ENCODE assay signal across 9 mouse cellular contexts in genomic region chr4:136928928-136929327, GRCm38 (mm10). TPM values are rescaled to one million over a fixed set of nuclear protein-coding genes. Genes with fewer than 3 reads are reported as not detected.
A peak's percentile ranks its signal among the peaks of the same experiment; 100 is the strongest.
DNase-seq lines count a peak whose midpoint lies in the region; ATAC-seq lines count a peak whose summit lies in the region.
"Had no signal": no experiment of that assay in that cellular context is flagged by ENCODE, and none has a peak within 500 bp of the region (broad histone marks: within the 10 kb centered on the region; RNA-seq: fewer than 3 reads in every experiment).

No protein-coding gene starts in this region.

- WGBS in forebrain, embryonic 14.5 days = 7% methylated on average over 5 of the region's 5 CpGs
- WGBS in forebrain, embryonic 15.5 days = 3% methylated on average over 5 of the region's 5 CpGs

- no peak overlapping the region for H3K4me3 ChIP-seq in forebrain, embryonic 14.5 days (ENCODE audit: low read depth, low read length)
- no peak overlapping the region for H3K4me3 ChIP-seq in forebrain, embryonic 15.5 days

- H3K9me3 ChIP-seq in forebrain, embryonic 14.5 days (replicated peaks; ENCODE audit: control insufficient read depth, low read length) = no peaks in the 10 kb centered on the region
- no peaks in the 10 kb centered on the region for H3K9me3 ChIP-seq in forebrain, embryonic 15.5 days

- intact Hi-C loops in heart, postnatal 25 days (cut with DNase I) = loop anchor here (5.0 kb wide), 1 partner anchor 143 kb away; no protein-coding TSS in a partner anchor

- 0 out of 2 replicates have a peak, but pooled peaks cover 2% of the 10 kb centered on the region for H3K4me1 ChIP-seq in forebrain, embryonic 14.5 days (ENCODE audit: control insufficient read depth, insufficient read depth, low read length)
- no peaks in the 10 kb centered on the region for H3K4me1 ChIP-seq in forebrain, embryonic 15.5 days

- ATAC-seq in forebrain, embryonic 14.5 days = no peak
- no peak for ATAC-seq in forebrain, embryonic 15.5 days (replicated peaks)

- no peaks in the 10 kb centered on the region for H3K36me3 ChIP-seq in forebrain, embryonic 14.5 days (ENCODE audit: control insufficient read depth, insufficient read depth, low read length)
- no peaks in the 10 kb centered on the region for H3K36me3 ChIP-seq in forebrain, embryonic 15.5 days

- no peak overlapping the region for H3K27ac ChIP-seq in forebrain, embryonic 14.5 days (ENCODE audit: low read depth, low read length)
- H3K27ac ChIP-seq in forebrain, embryonic 15.5 days (replicated peaks) = no peak overlapping the region

- no peak overlapping the region for H3K9ac ChIP-seq in forebrain, embryonic 14.5 days (ENCODE audit: low read length)
- no peak overlapping the region for H3K9ac ChIP-seq in forebrain, embryonic 15.5 days (replicated peaks)

- H3K4me2 ChIP-seq in forebrain, embryonic 14.5 days (ENCODE audit: low read length) = no peak overlapping the region
- no peak overlapping the region for H3K4me2 ChIP-seq in forebrain, embryonic 15.5 days (replicated peaks)

- peaks cover 10% of the 10 kb centered on the region; the same call in 1 of the 2 replicates for H3K27me3 ChIP-seq in forebrain, embryonic 14.5 days (replicated peaks; ENCODE audit: control insufficient read depth, insufficient read depth, low read length)
- peaks cover 13% of the 10 kb centered on the region; the same call in 1 of the 2 replicates for H3K27me3 ChIP-seq in forebrain, embryonic 15.5 days

- DNase-seq in forebrain, embryonic 14.5 days (ENCODE audit: low spot score) = peak; percentile 71
- DNase-seq in ovary, postnatal 14 days (ENCODE audit: low spot score) = peak; percentile 17
- DNase-seq in ovary, postnatal 36 days (ENCODE audit: low spot score) = no peak
- DNase-seq in embryo, embryonic 10.5 days (ENCODE audit: low spot score) = peak; percentile 82
- peak; percentile 81 for DNase-seq in mesoderm, embryonic 11.5 days (ENCODE audit: low read depth, low spot score)
- no peak for DNase-seq in heart, postnatal 25 days (ENCODE audit: low spot score)
- DNase-seq in spleen, adult 18-20 months = no peak

RNA-seq across cellular contexts. Expression of gene Epha8, which starts 27.7 kb away (rescaled TPM):
- polyA plus RNA-seq in forebrain, embryonic 14.5 days (2014; fragmentation: Nextera tagmentation; extraction: Ambion mirVana) = 1.9 and 3.1 TPM in 2 replicates
- polyA plus RNA-seq in forebrain, embryonic 15.5 days (2015; fragmentation: Nextera tagmentation; extraction: Ambion mirVana) = 4.6 and 5.1 TPM in 2 replicates
- total RNA-seq in heart, postnatal 25 days (2021) = not detected
- total RNA-seq: hematopoietic stem cell, adult 5-6 weeks had no signal

RNA-seq across cellular contexts. Expression of gene C1qa, which starts 30.3 kb away (rescaled TPM):
- polyA plus RNA-seq in forebrain, embryonic 14.5 days (2014; fragmentation: Nextera tagmentation; extraction: Ambion mirVana) = 24.3 and 28.1 TPM in 2 replicates
- 22.0 and 23.3 TPM in 2 replicates for polyA plus RNA-seq in forebrain, embryonic 15.5 days (2015; fragmentation: Nextera tagmentation; extraction: Ambion mirVana)
- total RNA-seq in heart, postnatal 25 days (2021) = 10 to 100 TPM; 46.0 to 46.8 TPM
- total RNA-seq: hematopoietic stem cell, adult 5-6 weeks had no signal

RNA-seq across cellular contexts. Expression of gene C1qc, which starts 36.1 kb away (rescaled TPM):
- 22.3 and 25.6 TPM in 2 replicates for polyA plus RNA-seq in forebrain, embryonic 14.5 days (2014; fragmentation: Nextera tagmentation; extraction: Ambion mirVana)
- 18.8 and 20.7 TPM in 2 replicates for polyA plus RNA-seq in forebrain, embryonic 15.5 days (2015; fragmentation: Nextera tagmentation; extraction: Ambion mirVana)
- total RNA-seq in heart, postnatal 25 days (2021) = 10 to 100 TPM; 35.2 to 41.2 TPM

RNA-seq across cellular contexts. Expression of gene C1qb, which starts 42.9 kb away (rescaled TPM):
- polyA plus RNA-seq in forebrain, embryonic 14.5 days (2014; fragmentation: Nextera tagmentation; extraction: Ambion mirVana) = 45.2 and 45.8 TPM in 2 replicates
- 28.2 and 30.5 TPM in 2 replicates for polyA plus RNA-seq in forebrain, embryonic 15.5 days (2015; fragmentation: Nextera tagmentation; extraction: Ambion mirVana)
- 10 to 100 TPM; 47.0 to 48.4 TPM for total RNA-seq in heart, postnatal 25 days (2021)

Comparison
In these comparisons a context has a peak if more than half of its experiments do, and no peak if none do; other contexts are left out.
1. DNase-seq: peak in forebrain, embryonic 14.5 days (single experiment), ovary, postnatal 14 days (single experiment), embryo, embryonic 10.5 days (single experiment) and mesoderm, embryonic 11.5 days (single experiment); none in ovary, postnatal 36 days (single experiment), heart, postnatal 25 days (single experiment) and spleen, adult 18-20 months (0 of 2).